7 mouse cellular contexts compared by ENCODE assay signal in the genomic region with DNA sequence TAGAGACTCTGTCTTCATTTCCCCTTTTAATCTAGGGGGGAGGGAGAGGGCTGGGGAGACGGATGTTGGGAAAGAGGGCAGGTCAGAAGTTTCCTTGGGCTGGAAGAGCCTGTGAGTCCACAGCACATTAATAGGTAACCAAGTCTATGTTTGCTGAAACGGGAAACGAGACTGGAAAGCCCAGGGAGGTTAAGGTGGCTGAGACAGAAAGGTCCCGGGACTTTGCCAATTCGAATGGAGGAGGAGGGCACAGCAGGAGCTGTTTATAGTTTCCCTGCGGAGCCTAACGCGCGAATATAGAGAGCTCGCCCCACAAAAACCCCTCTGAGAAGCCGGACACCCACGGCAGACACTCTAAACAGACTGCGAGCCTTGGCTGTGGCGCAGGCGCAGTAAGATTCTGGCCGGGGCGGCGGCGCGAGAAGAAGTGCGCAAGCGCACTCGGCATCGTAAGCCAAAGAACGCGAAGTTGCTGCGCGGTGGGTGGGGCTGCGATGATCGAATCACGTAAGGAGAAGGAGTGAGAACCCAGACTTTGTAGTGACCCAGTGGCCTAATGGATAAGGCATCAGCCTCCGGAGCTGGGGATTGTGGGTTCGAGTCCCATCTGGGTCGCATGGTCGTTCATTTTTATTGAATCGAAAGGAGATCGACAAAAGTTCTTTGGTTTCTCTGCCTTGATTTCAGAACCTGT. TPM values are rescaled to one million over a fixed set of nuclear protein-coding genes. Genes with fewer than 3 reads are reported as not detected.
DNase-seq lines count a peak whose midpoint lies in the region; ATAC-seq lines count a peak whose summit lies in the region.

No protein-coding gene starts in this region.

- intact Hi-C loops in left cerebral cortex, postnatal 25 days (cut with DNase I) = no loop called here

- H3K9ac ChIP-seq in intestine, embryonic 15.5 days = peak overlapping the region; percentile 64

- no peaks in the 10 kb centered on the region for H3K9me3 ChIP-seq in intestine, embryonic 15.5 days
- H3K9me3 ChIP-seq in midbrain, embryonic 10.5 days (replicated peaks) = no peaks in the 10 kb centered on the region

- peak; percentile 99 to 100 for DNase-seq in adrenal gland, adult (ENCODE audit: inconsistent age in 2 of 2, low spot score in 1 of 2)
- peak; percentile 99 for DNase-seq in embryo, embryonic 10.5 days (ENCODE audit: low spot score)
- DNase-seq in gastrocnemius, postnatal 25 days = peak; percentile 96
- peak; percentile 99 for DNase-seq in left cerebral cortex, postnatal 25 days (ENCODE audit: low spot score in 2 of 2)
- peak; percentile 97 for DNase-seq in midbrain, embryonic 10.5 days (ENCODE audit: low spot score)
- DNase-seq in right cerebral cortex, postnatal 4 days = peak; percentile 96

- H3K4me1 ChIP-seq in intestine, embryonic 15.5 days (replicated peaks) = peaks cover 8% of the 10 kb centered on the region
- peaks cover 15% of the 10 kb centered on the region for H3K4me1 ChIP-seq in midbrain, embryonic 10.5 days

- no peaks in the 10 kb centered on the region for H3K36me3 ChIP-seq in intestine, embryonic 15.5 days
- no peaks in the 10 kb centered on the region for H3K36me3 ChIP-seq in midbrain, embryonic 10.5 days

- H3K4me2 ChIP-seq in intestine, embryonic 15.5 days (replicated peaks) = peak overlapping the region; percentile 52

- peak; percentile 95 for ATAC-seq in intestine, embryonic 15.5 days

- peak overlapping the region; percentile 50 for H3K4me3 ChIP-seq in intestine, embryonic 15.5 days (replicated peaks)
- peak overlapping the region; percentile 66 for H3K4me3 ChIP-seq in midbrain, embryonic 10.5 days

- H3K27ac ChIP-seq in intestine, embryonic 15.5 days = peak overlapping the region; percentile 94
- H3K27ac ChIP-seq in midbrain, embryonic 10.5 days (replicated peaks) = peak overlapping the region; percentile 89

- no peaks in the 10 kb centered on the region for H3K27me3 ChIP-seq in intestine, embryonic 15.5 days (replicated peaks)
- no peaks in the 10 kb centered on the region for H3K27me3 ChIP-seq in midbrain, embryonic 10.5 days (ENCODE audit: low read depth, poor library complexity, severe bottlenecking)

- under 1% methylated on average over 37 of the region's 37 CpGs for WGBS in intestine, embryonic 15.5 days
- under 1% methylated on average over 37 of the region's 37 CpGs for WGBS in midbrain, embryonic 10.5 days

RNA-seq across cellular contexts. Expression of a gene that starts 13.0 kb away (rescaled TPM):
- total RNA-seq in gastrocnemius, postnatal 25 days (2021) = 1 to 10 TPM in 1 of 2 experiments, under 1 TPM in 1; 0.92 to 1.4 TPM
- 2.6 and 3.0 TPM in 2 replicates for polyA plus RNA-seq in intestine, embryonic 15.5 days (2015; fragmentation: Nextera tagmentation; extraction: Ambion mirVana)
- 1 to 10 TPM; 2.9 to 4.6 TPM for total RNA-seq in left cerebral cortex, postnatal 25 days (2021)
- polyA plus RNA-seq in midbrain, embryonic 10.5 days (2016; fragmentation: Nextera tagmentation; extraction: Ambion mirVana) = 2.0 and 3.2 TPM in 2 replicates

RNA-seq across cellular contexts. Expression of a gene that starts 13.1 kb away (rescaled TPM):
- total RNA-seq in gastrocnemius, postnatal 25 days (2021) = 10 to 100 TPM; 10.9 to 17.1 TPM
- polyA plus RNA-seq in intestine, embryonic 15.5 days (2015; fragmentation: Nextera tagmentation; extraction: Ambion mirVana) = 357 and 384 TPM in 2 replicates
- 10 to 100 TPM; 23.7 to 29.3 TPM for total RNA-seq in left cerebral cortex, postnatal 25 days (2021)
- polyA plus RNA-seq in midbrain, embryonic 10.5 days (2016; fragmentation: Nextera tagmentation; extraction: Ambion mirVana) = 746 and 771 TPM in 2 replicates

Comparison
In these comparisons a context has a peak if more than half of its experiments do, and no peak if none do; other contexts are left out.
1. Peak in every context shown above with its lines: DNase-seq, ATAC-seq, H3K4me3 ChIP-seq and H3K27ac ChIP-seq.